ENCODE assay signal across 28 mouse cellular contexts in the genomic region with DNA sequence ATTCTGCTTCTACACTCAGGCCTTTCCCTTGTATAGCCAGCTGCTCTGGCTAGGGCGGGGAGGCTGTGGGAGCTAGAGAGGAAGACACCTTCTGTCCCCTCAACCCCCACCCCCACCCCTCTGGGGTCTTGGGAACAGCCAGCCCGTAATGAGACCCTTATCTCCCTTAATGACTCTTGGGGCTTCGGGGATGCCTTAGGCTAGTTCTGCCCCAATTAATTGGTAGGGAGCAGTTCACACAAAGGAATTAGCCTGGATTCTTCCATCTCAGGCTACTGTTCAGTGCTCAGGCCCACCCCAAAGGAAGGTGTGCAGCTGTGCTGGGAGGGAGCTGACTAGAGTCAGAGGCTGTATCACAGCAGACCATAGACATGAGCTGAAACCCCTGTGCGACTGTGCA. TPM values are rescaled to one million over a fixed set of nuclear protein-coding genes. Genes with fewer than 3 reads are reported as not detected.
DNase-seq lines count a peak whose midpoint lies in the region; ATAC-seq lines count a peak whose summit lies in the region.
"Had no signal": no experiment of that assay in that cellular context is flagged by ENCODE, and none has a peak within 500 bp of the region (broad histone marks: within the 10 kb centered on the region; RNA-seq: fewer than 3 reads in every experiment).

No protein-coding gene starts in this region.

- no peak overlapping the region for H3K9ac ChIP-seq in embryonic facial prominence, embryonic 11.5 days (replicated peaks; ENCODE audit: low read length)
- no peak overlapping the region for H3K9ac ChIP-seq in midbrain, embryonic 12.5 days (replicated peaks)
- no peak overlapping the region for H3K9ac ChIP-seq in hindbrain, embryonic 13.5 days
- H3K9ac ChIP-seq: embryonic facial prominence, embryonic 13.5 days; heart, embryonic 13.5 days; intestine, embryonic 15.5 days; liver, postnatal 0 days had no signal

- H3K36me3 ChIP-seq in embryonic facial prominence, embryonic 11.5 days (replicated peaks; ENCODE audit: control insufficient read depth, insufficient read depth, low read depth, low read length) = no peaks in the 10 kb centered on the region
- no peaks in the 10 kb centered on the region for H3K36me3 ChIP-seq in embryonic facial prominence, embryonic 10.5 days (replicated peaks)
- no peaks in the 10 kb centered on the region for H3K36me3 ChIP-seq in midbrain, embryonic 12.5 days
- no peaks in the 10 kb centered on the region for H3K36me3 ChIP-seq in midbrain, embryonic 10.5 days
- H3K36me3 ChIP-seq in hindbrain, embryonic 13.5 days = no peaks in the 10 kb centered on the region
- H3K36me3 ChIP-seq: embryonic facial prominence, embryonic 13.5 days; heart, embryonic 13.5 days; intestine, embryonic 15.5 days; limb, embryonic 10.5 days had no signal

- H3K9me3 ChIP-seq in embryonic facial prominence, embryonic 11.5 days (replicated peaks; ENCODE audit: control insufficient read depth, low read length) = no peaks in the 10 kb centered on the region
- H3K9me3 ChIP-seq in embryonic facial prominence, embryonic 10.5 days = no peaks in the 10 kb centered on the region
- H3K9me3 ChIP-seq in midbrain, embryonic 12.5 days = no peaks in the 10 kb centered on the region
- H3K9me3 ChIP-seq in midbrain, embryonic 10.5 days (replicated peaks) = no peaks in the 10 kb centered on the region
- H3K9me3 ChIP-seq in hindbrain, embryonic 13.5 days = no peaks in the 10 kb centered on the region
- H3K9me3 ChIP-seq: embryonic facial prominence, embryonic 13.5 days; heart, embryonic 13.5 days; intestine, embryonic 15.5 days; limb, embryonic 10.5 days had no signal

- H3K27ac ChIP-seq in embryonic facial prominence, embryonic 11.5 days (replicated peaks; ENCODE audit: low read depth, low read length) = no peak overlapping the region
- H3K27ac ChIP-seq in embryonic facial prominence, embryonic 10.5 days (replicated peaks) = no peak overlapping the region
- 0 out of 2 replicates have a peak overlapping the region, but pooled peaks have one; percentile 52 for H3K27ac ChIP-seq in midbrain, embryonic 12.5 days (replicated peaks)
- no peak overlapping the region for H3K27ac ChIP-seq in midbrain, embryonic 10.5 days (replicated peaks)
- H3K27ac ChIP-seq in hindbrain, embryonic 13.5 days = peak overlapping the region; percentile 8; the same call in 1 of the 2 replicates
- H3K27ac ChIP-seq: embryonic facial prominence, embryonic 13.5 days; heart, embryonic 13.5 days; intestine, embryonic 15.5 days; limb, embryonic 10.5 days had no signal

- 0 out of 2 replicates have a peak, but pooled peaks have one; percentile 30 for ATAC-seq in embryonic facial prominence, embryonic 11.5 days (replicated peaks; ENCODE audit: insufficient number of reproducible peaks, low FRiP score, low TSS enrichment, low read depth)
- ATAC-seq in midbrain, embryonic 12.5 days (ENCODE audit: low FRiP score, low read depth) = peak; percentile 76
- ATAC-seq in hindbrain, embryonic 13.5 days (ENCODE audit: low FRiP score) = peak; percentile 66
- ATAC-seq: CD4-positive, CD25-positive, alpha-beta regulatory T cell, adult 4 months; intestine, embryonic 15.5 days; liver, postnatal 0 days; Patski had no signal

- no peak for DNase-seq in embryonic facial prominence, embryonic 11.5 days (ENCODE audit: low spot score)
- DNase-seq in embryonic facial prominence, embryonic 10.5 days (ENCODE audit: low spot score) = no peak
- DNase-seq in midbrain, embryonic 10.5 days (ENCODE audit: low spot score) = no peak
- peak; percentile 52 for DNase-seq in retina, embryonic 14.5 days (ENCODE audit: low spot score)
- DNase-seq in cerebellum, adult 8-10 months = no peak
- DNase-seq in thymus, postnatal 25 days = no peak
- DNase-seq: adrenal gland, postnatal 14 days; cerebellum, adult 11 months; cerebellum, postnatal 25 days; gastrocnemius, postnatal 10 days; heart, adult 18-20 months; heart, postnatal 36 days; kidney, adult 9 months; kidney, postnatal 25 days; liver, postnatal 0 days; lung, postnatal 10 days; right cerebral cortex, adult 18-20 months; thymus, postnatal 4 days had no signal

- no peaks in the 10 kb centered on the region for H3K4me1 ChIP-seq in embryonic facial prominence, embryonic 11.5 days (ENCODE audit: control insufficient read depth, insufficient read depth, low read length)
- peaks cover 15% of the 10 kb centered on the region for H3K4me1 ChIP-seq in embryonic facial prominence, embryonic 10.5 days
- peaks cover 4% of the 10 kb centered on the region; the same call in 1 of the 2 replicates for H3K4me1 ChIP-seq in midbrain, embryonic 12.5 days
- peaks cover 12% of the 10 kb centered on the region for H3K4me1 ChIP-seq in midbrain, embryonic 10.5 days
- H3K4me1 ChIP-seq in hindbrain, embryonic 13.5 days (replicated peaks) = peaks cover 20% of the 10 kb centered on the region

- H3K27me3 ChIP-seq in embryonic facial prominence, embryonic 11.5 days (ENCODE audit: control insufficient read depth, insufficient read depth, low read length) = no peaks in the 10 kb centered on the region
- H3K27me3 ChIP-seq in embryonic facial prominence, embryonic 10.5 days (replicated peaks; ENCODE audit: low read depth, poor library complexity, severe bottlenecking) = peaks cover 18% of the 10 kb centered on the region
- H3K27me3 ChIP-seq in midbrain, embryonic 12.5 days = peaks cover 7% of the 10 kb centered on the region; the same call in 1 of the 2 replicates
- peaks cover 19% of the 10 kb centered on the region for H3K27me3 ChIP-seq in midbrain, embryonic 10.5 days (ENCODE audit: low read depth, poor library complexity, severe bottlenecking)
- H3K27me3 ChIP-seq in hindbrain, embryonic 13.5 days = no peaks in the 10 kb centered on the region
- H3K27me3 ChIP-seq: embryonic facial prominence, embryonic 13.5 days; intestine, embryonic 15.5 days; Patski had no signal

- H3K4me2 ChIP-seq in embryonic facial prominence, embryonic 11.5 days (ENCODE audit: low read depth, low read length) = no peak overlapping the region
- H3K4me2 ChIP-seq in midbrain, embryonic 12.5 days (replicated peaks) = no peak overlapping the region
- H3K4me2 ChIP-seq in hindbrain, embryonic 13.5 days = no peak overlapping the region
- H3K4me2 ChIP-seq: embryonic facial prominence, embryonic 13.5 days; heart, embryonic 13.5 days; intestine, embryonic 15.5 days had no signal

- H3K4me3 ChIP-seq in embryonic facial prominence, embryonic 11.5 days (ENCODE audit: low read depth, low read length) = no peak overlapping the region
- no peak overlapping the region for H3K4me3 ChIP-seq in embryonic facial prominence, embryonic 10.5 days
- no peak overlapping the region for H3K4me3 ChIP-seq in midbrain, embryonic 12.5 days
- no peak overlapping the region for H3K4me3 ChIP-seq in midbrain, embryonic 10.5 days
- no peak overlapping the region for H3K4me3 ChIP-seq in hindbrain, embryonic 13.5 days
- H3K4me3 ChIP-seq: embryonic facial prominence, embryonic 13.5 days; heart, embryonic 13.5 days; intestine, embryonic 15.5 days; limb, embryonic 10.5 days had no signal

- WGBS in embryonic facial prominence, embryonic 11.5 days = 48% methylated on average over 4 of the region's 4 CpGs
- 43% methylated on average over 4 of the region's 4 CpGs for WGBS in embryonic facial prominence, embryonic 10.5 days
- 50% methylated on average over 4 of the region's 4 CpGs for WGBS in midbrain, embryonic 12.5 days
- WGBS in midbrain, embryonic 10.5 days = 71% methylated on average over 4 of the region's 4 CpGs
- WGBS in hindbrain, embryonic 13.5 days = 46% methylated on average over 4 of the region's 4 CpGs

RNA-seq across cellular contexts. Expression of gene Slc1a6, which starts 4.5 kb away (rescaled TPM):
- 1.1 and 1.3 TPM in 2 replicates for polyA plus RNA-seq in embryonic facial prominence, embryonic 11.5 days (2014; fragmentation: Nextera tagmentation; extraction: Ambion mirVana)
- 1.2 and 1.4 TPM in 2 replicates for polyA plus RNA-seq in embryonic facial prominence, embryonic 10.5 days (2016; fragmentation: Nextera tagmentation; extraction: Ambion mirVana)
- 1.8 and 2.4 TPM in 2 replicates for polyA plus RNA-seq in midbrain, embryonic 12.5 days (2016; fragmentation: Nextera tagmentation; extraction: Ambion mirVana)
- polyA plus RNA-seq in midbrain, embryonic 10.5 days (2016; fragmentation: Nextera tagmentation; extraction: Ambion mirVana) = 1.7 and 2.0 TPM in 2 replicates
- polyA plus RNA-seq in hindbrain, embryonic 13.5 days (2015; fragmentation: Nextera tagmentation; extraction: Ambion mirVana) = 8.3 and 9.8 TPM in 2 replicates
- polyA plus RNA-seq: CD4-positive, CD25-positive, alpha-beta regulatory T cell, adult 4 months had no signal

RNA-seq across cellular contexts. Expression of gene Ccdc105, which starts 23.0 kb away (rescaled TPM):
- polyA plus RNA-seq in embryonic facial prominence, embryonic 11.5 days (2014; fragmentation: Nextera tagmentation; extraction: Ambion mirVana) = 0.11 TPM in 1 of 2 replicates, not detected in the other
- polyA plus RNA-seq in embryonic facial prominence, embryonic 10.5 days (2016; fragmentation: Nextera tagmentation; extraction: Ambion mirVana) = 0.13 and 0.16 TPM in 2 replicates
- 0.17 TPM in 2 replicates for polyA plus RNA-seq in midbrain, embryonic 12.5 days (2016; fragmentation: Nextera tagmentation; extraction: Ambion mirVana)
- polyA plus RNA-seq in midbrain, embryonic 10.5 days (2016; fragmentation: Nextera tagmentation; extraction: Ambion mirVana) = not detected in 2 replicates
- 0.19 and 0.48 TPM in 2 replicates for polyA plus RNA-seq in hindbrain, embryonic 13.5 days (2015; fragmentation: Nextera tagmentation; extraction: Ambion mirVana)
- polyA plus RNA-seq: CD4-positive, CD25-positive, alpha-beta regulatory T cell, adult 4 months; heart, embryonic 13.5 days; liver, adult 2 months; liver, postnatal 0 days; Patski had no signal

RNA-seq across cellular contexts. Expression of gene Casp14, which starts 57.7 kb away (rescaled TPM):
- 0.24 TPM in 1 of 2 replicates, not detected in the other for polyA plus RNA-seq in embryonic facial prominence, embryonic 11.5 days (2014; fragmentation: Nextera tagmentation; extraction: Ambion mirVana)
- not detected in 2 replicates for polyA plus RNA-seq in embryonic facial prominence, embryonic 10.5 days (2016; fragmentation: Nextera tagmentation; extraction: Ambion mirVana)
- polyA plus RNA-seq in midbrain, embryonic 12.5 days (2016; fragmentation: Nextera tagmentation; extraction: Ambion mirVana) = not detected in 2 replicates
- not detected in 2 replicates for polyA plus RNA-seq in midbrain, embryonic 10.5 days (2016; fragmentation: Nextera tagmentation; extraction: Ambion mirVana)
- not detected in 2 replicates for polyA plus RNA-seq in hindbrain, embryonic 13.5 days (2015; fragmentation: Nextera tagmentation; extraction: Ambion mirVana)
- polyA plus RNA-seq: CD4-positive, CD25-positive, alpha-beta regulatory T cell, adult 4 months; frontal cortex, adult 2 months; heart, embryonic 13.5 days; liver, adult 2 months; liver, postnatal 0 days had no signal

Comparison
In these comparisons a context has a peak if more than half of its experiments do, and no peak if none do; other contexts are left out.
1. H3K27ac ChIP-seq: peak in midbrain, embryonic 12.5 days (single experiment) and hindbrain, embryonic 13.5 days (single experiment); none in embryonic facial prominence, embryonic 11.5 days (single experiment), embryonic facial prominence, embryonic 10.5 days (single experiment) and midbrain, embryonic 10.5 days (single experiment).
2. Peak in every context shown above with its lines, with median percentiles within 50 percentile points of each other: ATAC-seq.